10 mouse cellular contexts compared by ENCODE assay signal in the genomic region with DNA sequence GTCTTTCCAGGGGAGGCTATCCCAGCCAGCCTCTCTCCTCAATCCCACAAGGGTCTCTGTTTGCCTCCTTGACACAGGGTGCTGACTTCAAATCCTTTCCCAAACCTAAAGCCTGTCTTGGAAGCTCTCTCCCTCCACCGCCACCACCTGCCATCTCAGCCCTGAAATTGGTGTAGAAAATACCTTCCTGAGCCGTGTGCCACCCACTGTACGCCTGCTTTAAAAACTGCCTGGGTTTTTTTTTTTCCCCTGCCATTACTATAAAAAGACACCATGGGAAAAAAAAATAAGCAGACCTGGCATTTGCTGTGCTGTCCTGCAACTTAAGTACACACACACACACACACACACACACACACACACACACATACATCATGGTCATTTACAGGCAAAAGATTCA. TPM values are rescaled to one million over a fixed set of nuclear protein-coding genes. Genes with fewer than 3 reads are reported as not detected.
DNase-seq lines count a peak whose midpoint lies in the region; ATAC-seq and TF ChIP-seq lines count a peak whose summit lies in the region.
"Had no signal": no experiment of that assay in that cellular context is flagged by ENCODE, and none has a peak within 500 bp of the region (broad histone marks: within the 10 kb centered on the region; RNA-seq: fewer than 3 reads in every experiment).

No protein-coding gene starts in this region.

- no peak for TF ChIP-seq EP300 in heart, adult 2 months (IDR thresholded peaks at IDR 0.05; ENCODE audit: insufficient read depth, low read depth, low read length)

- H3K36me3 ChIP-seq in heart, adult 2 months (ENCODE audit: control insufficient read depth, insufficient read depth, low read length) = no peaks in the 10 kb centered on the region
- no peaks in the 10 kb centered on the region for H3K36me3 ChIP-seq in liver, adult 2 months (ENCODE audit: control insufficient read depth, insufficient read depth, low read length)
- H3K36me3 ChIP-seq in forebrain, postnatal 0 days (ENCODE audit: insufficient read depth) = no peaks in the 10 kb centered on the region
- no peaks in the 10 kb centered on the region for H3K36me3 ChIP-seq in neural tube, embryonic 12.5 days

- DNase-seq in heart, adult 2 months = no peak
- DNase-seq in heart, adult 11 months = no peak
- DNase-seq in liver, adult 2 months (ENCODE audit: extremely low read depth, low read depth, low spot score) = no peak
- no peak for DNase-seq in liver
- no peak for DNase-seq in forebrain, postnatal 0 days
- no peak for DNase-seq in layer of hippocampus, adult 9-11 months
- DNase-seq in retina, postnatal 1 day = no peak

- peak overlapping the region; percentile 94 for H3K4me2 ChIP-seq in forebrain, postnatal 0 days (ENCODE audit: low read depth)
- H3K4me2 ChIP-seq in neural tube, embryonic 12.5 days (replicated peaks) = 0 out of 2 replicates have a peak overlapping the region, but pooled peaks have one; percentile 79

- TF ChIP-seq POLR2A in heart, adult 2 months (IDR thresholded peaks at IDR 0.05; ENCODE audit: insufficient read depth, low read depth, low read length) = no peak
- no peak for TF ChIP-seq POLR2A in liver, adult 2 months (IDR thresholded peaks at IDR 0.05; ENCODE audit: extremely low read depth, insufficient read depth, low read length)

- peaks cover 25% of the 10 kb centered on the region for H3K4me1 ChIP-seq in heart, adult 2 months (ENCODE audit: control insufficient read depth, insufficient read depth, low read length)
- H3K4me1 ChIP-seq in liver, adult 2 months (ENCODE audit: control insufficient read depth, insufficient read depth, low read length) = no peaks in the 10 kb centered on the region; the same call in 1 of the 2 replicates
- peaks cover 12% of the 10 kb centered on the region for H3K4me1 ChIP-seq in forebrain, postnatal 0 days (ENCODE audit: insufficient read depth)
- peaks cover 56% of the 10 kb centered on the region for H3K4me1 ChIP-seq in neural tube, embryonic 12.5 days

- TF ChIP-seq CTCF in heart, adult 2 months (IDR thresholded peaks at IDR 0.05) = no peak
- TF ChIP-seq CTCF in liver, adult 2 months (IDR thresholded peaks at IDR 0.05; ENCODE audit: low read depth, low read length) = no peak
- no peak for TF ChIP-seq CTCF in forebrain, postnatal 0 days (IDR thresholded peaks at IDR 0.05; ENCODE audit: low read depth)

- peak overlapping the region; percentile 96 for H3K9ac ChIP-seq in heart, adult 2 months (ENCODE audit: low read depth, low read length)
- H3K9ac ChIP-seq in liver, adult 2 months (ENCODE audit: low read depth, low read length) = peak overlapping the region; percentile 6; the same call in 1 of the 2 replicates
- H3K9ac ChIP-seq in forebrain, postnatal 0 days = no peak overlapping the region
- no peak overlapping the region for H3K9ac ChIP-seq in neural tube, embryonic 12.5 days

- whole genome bisulfite sequencing in heart, adult 2 months = 50% methylated on average over 3 of the region's 3 CpGs
- WGBS in liver, adult 2 months = 82% methylated on average over 3 of the region's 3 CpGs
- 70% methylated on average over 3 of the region's 3 CpGs for WGBS in forebrain, postnatal 0 days
- 83% methylated on average over 3 of the region's 3 CpGs for WGBS in neural tube, embryonic 12.5 days

- intact Hi-C loops in heart, adult 2 months (cut with DNase I) = no loop called here

- no peaks in the 10 kb centered on the region for H3K9me3 ChIP-seq in forebrain, postnatal 0 days (ENCODE audit: low read length)
- H3K9me3 ChIP-seq in neural tube, embryonic 12.5 days = no peaks in the 10 kb centered on the region
- H3K9me3 ChIP-seq: megakaryocyte, embryonic 14.5 days had no signal

- no peak for ATAC-seq in forebrain, postnatal 0 days
- no peak for ATAC-seq in neural tube, embryonic 12.5 days (ENCODE audit: low FRiP score, low read depth)

- H3K27ac ChIP-seq in heart, adult 2 months = peak overlapping the region; percentile 57
- no peak overlapping the region for H3K27ac ChIP-seq in liver, adult 2 months (replicated peaks; ENCODE audit: insufficient read depth, low read depth, low read length)
- H3K27ac ChIP-seq in forebrain, postnatal 0 days (ENCODE audit: low read depth, low read length) = no peak overlapping the region
- H3K27ac ChIP-seq in neural tube, embryonic 12.5 days = no peak overlapping the region

- no peaks in the 10 kb centered on the region for H3K27me3 ChIP-seq in heart, adult 2 months (ENCODE audit: control insufficient read depth, insufficient read depth, low read length)
- H3K27me3 ChIP-seq in liver, adult 2 months (ENCODE audit: control insufficient read depth, insufficient read depth, low read length) = peaks cover 9% of the 10 kb centered on the region; the same call in 1 of the 2 replicates
- H3K27me3 ChIP-seq in forebrain, postnatal 0 days (ENCODE audit: insufficient read depth, low read length) = peaks cover 18% of the 10 kb centered on the region
- H3K27me3 ChIP-seq in neural tube, embryonic 12.5 days (replicated peaks) = peaks cover 43% of the 10 kb centered on the region

- H3K4me3 ChIP-seq in heart, adult 2 months = peak overlapping the region; percentile 25; the same call in 1 of the 2 replicates
- no peak overlapping the region; the same call in 1 of the 2 replicates for H3K4me3 ChIP-seq in liver, adult 2 months (ENCODE audit: insufficient read depth, low read depth, low read length)
- H3K4me3 ChIP-seq in forebrain, postnatal 0 days (ENCODE audit: low read depth, low read length) = no peak overlapping the region
- no peak overlapping the region for H3K4me3 ChIP-seq in neural tube, embryonic 12.5 days

- H3K79me2 ChIP-seq in heart, adult 2 months (replicated peaks; ENCODE audit: control insufficient read depth, insufficient read depth, low read length) = peaks cover 12% of the 10 kb centered on the region
- peaks cover 10% of the 10 kb centered on the region; the same call in 1 of the 2 replicates for H3K79me2 ChIP-seq in liver, adult 2 months (ENCODE audit: control insufficient read depth, insufficient read depth, low read length)

RNA-seq across cellular contexts. Expression of a gene that starts 4.7 kb away (rescaled TPM):
- total RNA-seq in heart, adult 2 months (2021) = 10 to 100 TPM; 58.8 to 90.6 TPM
- polyA plus RNA-seq in heart, adult 2 months (2012; rRNA removed) = 79.9 and 102 TPM in 2 replicates
- 12.4 and 17.4 TPM in 2 replicates for total RNA-seq in liver, adult 2 months (2014; rRNA removed)
- 12.1 and 18.4 TPM in 2 replicates for polyA plus RNA-seq in liver, adult 2 months (2012; rRNA removed)
- total RNA-seq in forebrain, postnatal 0 days (2014; rRNA removed) = 44.1 and 63.3 TPM in 2 replicates
- 16.9 and 17.6 TPM in 2 replicates for polyA plus RNA-seq in forebrain, postnatal 0 days (2015; fragmentation: Nextera tagmentation; extraction: Ambion mirVana)
- polyA plus RNA-seq in neural tube, embryonic 12.5 days (2016; fragmentation: Nextera tagmentation; extraction: Ambion mirVana) = 20.0 and 28.0 TPM in 2 replicates

RNA-seq across cellular contexts. Expression of a gene that starts 45.3 kb away (rescaled TPM):
- total RNA-seq in heart, adult 2 months (2021) = not detected
- not detected in 2 replicates for polyA plus RNA-seq in heart, adult 2 months (2012; rRNA removed)
- not detected in 2 replicates for total RNA-seq in liver, adult 2 months (2014; rRNA removed)
- not detected in 2 replicates for polyA plus RNA-seq in liver, adult 2 months (2012; rRNA removed)
- total RNA-seq in forebrain, postnatal 0 days (2014; rRNA removed) = not detected in 2 replicates
- polyA plus RNA-seq in forebrain, postnatal 0 days (2015; fragmentation: Nextera tagmentation; extraction: Ambion mirVana) = not detected in 2 replicates
- not detected in 2 replicates for polyA plus RNA-seq in neural tube, embryonic 12.5 days (2016; fragmentation: Nextera tagmentation; extraction: Ambion mirVana)
- total RNA-seq: layer of hippocampus, adult 8-10 months had no signal

RNA-seq across cellular contexts. Expression of a gene that starts 58.5 kb away (rescaled TPM):
- total RNA-seq in heart, adult 2 months (2021) = under 1 TPM in 1 of 2 experiments, not detected in 1; 0.23 TPM
- 0.44 and 1.3 TPM in 2 replicates for polyA plus RNA-seq in heart, adult 2 months (2012; rRNA removed)
- total RNA-seq in liver, adult 2 months (2014; rRNA removed) = not detected in 2 replicates
- polyA plus RNA-seq in liver, adult 2 months (2012; rRNA removed) = 0.04 TPM in 1 of 2 replicates, not detected in the other
- 0.23 and 0.57 TPM in 2 replicates for total RNA-seq in forebrain, postnatal 0 days (2014; rRNA removed)
- 0.08 TPM in 1 of 2 replicates, not detected in the other for polyA plus RNA-seq in forebrain, postnatal 0 days (2015; fragmentation: Nextera tagmentation; extraction: Ambion mirVana)
- polyA plus RNA-seq in neural tube, embryonic 12.5 days (2016; fragmentation: Nextera tagmentation; extraction: Ambion mirVana) = 0.69 and 1.1 TPM in 2 replicates

Comparison
In these comparisons a context has a peak if more than half of its experiments do, and no peak if none do; other contexts are left out.
1. H3K9ac ChIP-seq: peak in heart, adult 2 months (single experiment) and liver, adult 2 months (single experiment); none in forebrain, postnatal 0 days (single experiment) and neural tube, embryonic 12.5 days (single experiment).